Mouse (Mus musculus): Measurements from ENCODE around the gene Myl9.

Gene Myl9

DNA sequence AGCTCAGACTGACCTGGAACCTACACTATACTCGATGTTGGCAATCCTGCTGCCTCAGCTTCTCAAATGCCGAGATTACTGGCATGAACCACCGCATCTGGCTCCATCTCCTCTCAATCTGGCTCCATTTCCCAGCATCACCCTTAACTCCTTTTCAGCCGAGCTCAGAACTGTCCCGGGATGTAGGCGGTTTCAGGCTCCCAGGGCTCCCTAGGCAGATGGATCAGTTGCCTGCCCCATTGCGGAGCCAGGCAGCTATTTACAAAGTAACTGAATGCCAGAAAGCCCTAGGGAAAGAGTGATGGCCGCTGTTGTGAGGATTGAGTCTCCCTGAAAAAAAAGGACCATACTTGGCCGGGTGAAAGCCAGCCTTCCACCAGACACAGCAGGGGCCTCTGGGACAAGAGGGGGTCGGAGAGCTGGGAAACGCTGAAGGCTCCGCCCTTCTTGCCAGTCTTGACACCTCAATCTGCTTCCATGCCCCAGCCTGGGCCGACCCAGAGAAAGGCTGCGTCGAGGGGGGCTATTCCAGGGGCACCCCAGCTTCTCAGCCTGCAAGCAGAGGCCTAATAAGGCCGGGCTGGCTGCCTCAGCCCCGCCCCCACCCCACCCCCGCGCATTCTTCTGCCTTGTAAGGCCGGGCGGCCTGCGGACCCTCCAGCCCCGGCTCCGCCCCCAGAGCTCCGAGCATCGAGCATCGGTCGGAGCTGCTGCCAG is at the start of gene Myl9:
TSS of gene Myl9 (plus strand) at position 683 of the 717 bp plus-strand sequence.
- DNase-seq: no peak

DNA sequence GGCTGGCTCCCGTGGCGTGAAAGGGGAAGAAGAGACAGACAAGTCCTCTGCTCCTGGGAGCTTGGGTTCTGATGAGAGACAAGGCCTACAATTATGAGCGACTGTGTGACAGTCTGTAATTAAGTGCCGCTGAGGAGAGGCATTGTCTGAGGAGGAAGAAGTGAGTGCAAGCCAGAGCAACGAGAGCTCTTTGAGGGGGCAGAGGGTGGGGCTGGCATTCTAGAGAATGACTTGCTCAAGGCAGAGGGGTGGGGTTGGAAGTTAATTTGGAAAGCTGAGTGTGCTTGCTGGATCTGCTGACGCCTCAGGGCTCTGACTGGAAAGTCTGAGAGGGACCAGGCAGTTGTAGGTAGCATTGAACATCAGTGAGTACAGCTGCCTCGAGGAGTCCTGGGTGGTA is 48.9 kb upstream of the Myl9 start:
- no peak for DNase-seq

DNA sequence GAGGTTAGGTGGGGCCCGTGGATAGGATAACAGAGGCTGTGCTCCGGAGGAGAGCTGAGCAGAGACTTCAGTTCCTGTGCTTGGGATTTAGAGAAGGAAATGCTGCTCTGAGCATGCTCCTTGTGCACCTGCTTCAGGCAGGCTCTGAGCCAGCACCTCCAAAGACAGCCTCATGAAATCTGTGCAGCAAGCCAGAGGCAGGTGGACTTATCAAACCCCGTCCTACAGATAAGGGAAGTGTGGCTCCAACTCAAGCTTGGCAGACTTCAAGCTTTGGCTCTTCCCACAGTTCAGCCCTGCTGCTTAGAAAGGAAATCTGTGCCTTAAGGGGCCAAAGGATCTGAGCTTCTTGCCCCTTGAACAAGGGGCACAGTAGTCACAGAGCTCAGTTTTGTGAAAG is 48.3 kb upstream of the Myl9 start:
- no peak for DNase-seq

DNA sequence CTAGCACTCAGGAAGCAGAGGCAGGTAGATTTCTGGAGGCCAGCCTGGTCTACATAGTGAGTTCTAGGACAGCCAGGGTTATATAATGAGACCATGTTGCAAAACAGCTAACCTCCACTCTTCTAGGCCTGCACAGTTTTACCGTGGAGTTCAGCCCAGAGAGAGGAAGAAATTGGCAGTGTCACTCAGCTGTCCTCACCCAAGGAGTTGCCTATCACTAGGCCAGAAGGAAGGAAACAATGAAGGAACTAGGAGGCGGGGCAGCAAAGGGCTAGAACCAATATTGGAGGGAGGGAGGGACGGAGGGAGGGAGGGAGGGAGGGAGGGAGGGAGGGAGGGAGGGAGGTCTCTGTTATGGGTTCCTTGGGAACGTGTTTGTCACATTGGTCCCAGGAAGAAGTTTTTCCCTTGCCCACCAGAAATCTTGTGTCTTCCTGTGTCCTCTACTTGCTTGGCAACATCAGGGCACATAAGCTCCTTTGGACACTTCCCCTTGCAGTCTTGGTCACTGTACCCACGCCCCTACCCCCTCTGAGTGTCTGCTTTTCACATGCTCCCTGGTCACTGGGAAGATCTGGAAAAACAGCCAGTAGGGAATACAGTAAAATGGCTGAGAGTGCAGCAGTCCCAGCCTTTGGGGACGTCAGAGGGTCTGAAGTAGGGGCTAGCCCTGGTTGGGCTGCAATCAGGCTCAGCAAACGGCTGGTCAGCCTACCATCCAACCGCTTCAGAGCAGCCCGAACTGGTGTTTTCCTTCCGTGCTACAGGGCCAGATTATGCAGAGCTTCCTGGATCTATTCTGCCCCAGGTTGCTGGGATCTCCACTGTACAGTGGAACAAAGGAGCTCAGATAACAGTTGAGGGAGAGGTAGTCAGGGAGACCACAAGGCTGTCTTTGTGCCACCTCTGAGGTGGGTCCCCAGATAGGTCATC is 45.4 kb upstream of the Myl9 start:
- peak in 1 of 2 experiments; percentile 15 for DNase-seq

DNA sequence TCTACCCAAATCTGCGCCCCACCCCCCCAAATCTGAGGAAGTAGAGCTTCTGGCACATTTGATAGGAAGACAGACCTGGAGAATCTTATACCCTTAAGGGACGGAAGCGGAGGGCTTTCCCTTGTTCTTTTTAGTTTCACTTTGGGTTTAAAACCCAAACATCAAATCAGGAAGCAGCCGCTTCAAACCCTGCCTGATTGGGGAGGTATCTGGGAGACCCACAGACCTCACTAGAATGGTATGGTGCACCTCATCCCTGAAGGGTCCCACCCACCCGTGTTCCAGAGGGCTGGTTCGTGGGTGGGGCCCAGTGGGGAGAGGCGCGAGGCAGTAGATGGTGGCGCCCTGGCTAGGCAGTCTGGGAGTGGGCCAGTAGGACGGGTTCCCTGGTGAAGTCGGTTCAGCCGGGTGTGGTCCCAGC is 44.7 kb upstream of the Myl9 start:
- DNase-seq: peak; percentile 63 to 65

DNA sequence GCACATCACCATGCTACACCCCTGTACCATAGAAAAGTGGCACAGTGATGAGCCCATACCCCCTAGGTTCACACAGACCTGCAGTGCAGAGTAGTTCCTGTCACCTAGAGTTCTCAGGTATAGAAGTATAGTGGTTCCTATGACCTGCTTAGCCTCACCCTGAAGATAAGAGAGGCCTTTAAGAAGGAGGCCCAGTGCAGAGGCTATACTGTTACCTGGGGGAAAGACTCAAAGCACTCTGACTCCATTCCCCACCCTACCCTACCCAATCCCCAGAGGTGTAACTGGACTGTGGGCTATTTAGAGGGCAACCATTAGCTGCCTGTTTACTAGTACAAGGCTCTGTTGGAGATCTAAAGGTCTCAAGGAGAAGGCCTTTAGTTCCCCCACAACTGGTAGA is 43.6 kb upstream of the Myl9 start:
- no peak for DNase-seq

DNA sequence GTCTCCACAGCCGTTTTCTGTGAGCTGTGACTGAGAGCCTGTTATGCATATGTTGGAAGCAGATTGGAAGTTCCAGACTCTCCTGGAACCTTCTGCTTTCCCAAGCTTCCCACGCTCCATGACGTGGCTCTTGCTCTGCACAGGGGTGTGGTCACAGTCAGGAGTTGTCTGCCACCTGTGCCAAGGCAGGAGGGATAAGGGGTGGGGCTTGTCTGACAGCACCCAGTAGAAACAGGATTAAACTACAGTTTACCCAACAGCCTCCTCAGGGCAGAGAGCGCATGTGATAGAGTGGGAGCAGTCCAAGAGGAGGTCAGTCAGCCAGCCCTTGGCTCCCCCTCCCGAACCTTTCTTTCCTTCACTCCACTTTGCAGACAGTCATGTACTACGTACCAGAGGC is 43.1 kb upstream of the Myl9 start:
- DNase-seq: no peak

DNA sequence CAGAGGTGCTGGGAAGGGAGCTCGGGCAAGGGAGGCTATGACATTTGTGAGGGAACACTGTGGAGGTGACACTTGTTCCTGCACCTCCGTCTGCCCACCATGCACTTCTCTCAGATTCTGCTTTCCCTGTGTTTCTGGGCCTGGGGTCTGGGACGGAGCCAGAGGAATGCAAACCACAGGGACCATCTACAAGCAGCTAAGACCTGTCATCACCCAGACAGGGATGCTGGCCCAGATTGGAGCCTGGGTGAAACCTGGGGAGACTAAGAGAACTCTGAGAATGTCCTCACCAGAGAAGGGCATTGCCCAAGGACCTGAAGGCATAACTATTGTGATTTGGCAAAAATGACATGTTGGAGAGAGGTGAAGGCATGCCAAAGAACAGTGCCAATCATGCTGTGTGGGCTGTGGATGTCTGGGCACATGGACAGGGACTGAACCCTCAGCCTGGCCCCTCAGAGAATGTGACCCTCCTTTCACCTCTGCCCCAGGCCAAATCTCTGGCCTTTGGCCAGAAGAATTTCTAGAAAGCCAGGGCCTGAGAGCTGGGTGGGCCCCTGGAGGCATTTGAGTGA is 39.4 kb upstream of the Myl9 start:
- DNase-seq: no peak

DNA sequence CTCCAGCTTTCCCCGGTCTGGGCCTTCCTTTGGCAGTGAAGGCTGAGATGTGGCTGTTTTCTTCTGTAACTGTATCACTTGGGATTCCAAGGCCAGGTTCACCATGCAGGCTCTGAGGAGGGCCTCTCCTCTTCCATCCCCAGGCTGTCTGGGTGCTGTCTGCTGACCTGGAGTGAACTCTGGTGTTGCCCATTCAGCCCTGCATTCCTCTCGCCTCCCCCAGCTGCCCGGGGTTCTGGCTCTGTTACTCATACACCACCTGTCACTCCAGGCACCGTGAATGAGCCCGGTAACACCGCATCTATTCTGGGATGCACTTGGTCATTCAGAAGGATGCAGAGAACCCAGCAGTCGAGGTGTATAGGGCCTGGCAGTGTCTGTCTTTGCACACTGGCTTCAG is 38.4 kb upstream of the Myl9 start:
- no peak for DNase-seq

DNA sequence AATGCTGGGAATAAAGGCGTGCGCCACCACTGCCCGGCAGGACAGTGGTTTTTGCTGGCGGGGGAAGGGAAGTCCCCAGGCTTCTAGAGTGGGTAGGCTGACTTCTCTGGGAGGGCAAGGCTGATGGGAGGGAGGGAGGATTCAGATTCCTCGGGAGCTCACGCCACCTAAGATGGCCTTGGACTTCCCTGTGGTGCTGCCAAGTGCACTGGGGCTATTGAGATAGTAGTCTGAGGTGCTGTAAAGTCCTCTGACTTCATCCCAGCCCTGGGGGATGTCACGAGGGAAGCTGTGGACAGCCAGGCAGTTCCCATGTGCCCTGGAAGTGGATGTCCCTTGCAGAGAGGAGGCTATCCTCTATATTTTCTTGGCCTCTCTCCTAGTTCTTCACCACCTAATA is 37.2 kb upstream of the Myl9 start:
- no peak for DNase-seq

DNA sequence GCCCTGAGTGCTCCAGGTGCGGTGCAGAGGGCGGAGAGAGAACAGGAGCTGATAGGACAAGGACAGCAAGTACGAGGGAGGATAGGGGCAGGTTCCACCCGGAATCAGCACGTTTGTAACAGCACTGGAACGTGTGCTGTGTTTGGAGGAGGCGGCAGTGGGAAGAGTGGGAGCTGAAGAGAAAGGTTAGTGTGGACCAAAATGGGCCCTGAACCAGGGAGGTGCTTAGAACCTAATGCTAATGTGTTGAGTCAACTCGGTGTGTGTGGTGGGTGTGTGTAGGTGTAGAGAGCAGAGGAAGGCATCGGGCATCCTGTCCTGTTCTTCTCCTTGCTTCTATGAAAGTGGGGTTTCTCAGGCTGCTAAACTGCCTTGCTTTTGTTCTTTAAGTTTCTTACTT is 34.0 kb upstream of the Myl9 start:
- DNase-seq: no peak

DNA sequence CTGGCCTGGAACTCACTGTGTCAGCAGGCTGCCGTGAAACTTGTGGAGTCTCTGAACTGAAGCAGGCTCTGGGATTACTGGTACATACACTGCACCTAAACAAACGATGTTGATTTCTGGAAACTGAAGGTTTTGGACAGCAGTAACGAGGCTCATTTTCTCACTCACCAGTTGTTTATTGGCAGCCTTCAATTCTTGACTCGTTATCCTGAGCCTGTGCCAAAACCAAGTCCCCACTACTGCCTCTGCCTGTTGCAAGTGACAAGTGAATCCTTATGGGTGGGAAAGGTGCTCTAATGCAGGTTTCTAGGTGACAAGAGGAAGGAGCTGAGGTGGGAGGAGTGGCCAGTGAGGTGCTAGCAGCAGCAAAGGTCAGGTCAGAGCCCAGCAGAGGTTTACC is 33.2 kb upstream of the Myl9 start:
- no peak for DNase-seq

DNA sequence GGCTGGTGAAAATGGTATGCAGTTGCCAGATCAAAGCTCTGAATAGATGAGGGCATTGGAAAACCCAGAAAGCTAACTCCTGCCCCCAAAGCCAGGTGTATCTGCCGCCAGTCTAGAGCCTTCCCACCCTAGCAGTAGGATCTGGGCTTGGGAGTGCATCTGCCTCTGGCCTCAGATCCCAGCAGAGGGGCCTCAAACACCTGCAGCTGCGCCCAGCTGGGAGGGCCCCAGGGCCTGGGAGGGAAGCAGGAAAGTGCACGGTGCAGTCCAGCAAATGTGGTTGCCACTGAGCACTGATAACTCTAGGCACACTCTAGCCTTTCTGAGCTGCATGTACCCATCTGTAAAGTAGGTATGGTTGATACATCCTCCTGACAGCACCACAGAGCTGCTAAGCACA is 32.0 kb upstream of the Myl9 start:
- no peak for DNase-seq

DNA sequence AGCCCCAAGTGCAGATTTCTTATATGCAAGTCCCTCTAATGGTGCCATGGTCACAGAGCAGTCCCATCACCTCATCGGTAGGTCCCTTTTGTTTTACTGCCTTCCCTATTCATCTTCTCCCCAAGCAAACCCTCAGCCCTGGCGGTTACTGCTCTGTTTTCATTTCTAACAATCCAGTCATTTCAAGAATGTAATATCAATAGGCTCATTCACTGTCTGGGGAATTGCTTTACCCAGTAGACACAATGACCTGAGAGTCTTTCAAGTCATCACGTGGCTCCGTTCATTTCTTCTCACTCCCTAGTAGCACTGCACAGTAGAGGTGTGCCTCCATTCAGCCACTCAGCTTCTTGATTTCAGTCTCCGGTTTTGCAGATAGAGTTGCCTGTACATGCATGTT is 30.8 kb upstream of the Myl9 start:
- DNase-seq: no peak

DNA sequence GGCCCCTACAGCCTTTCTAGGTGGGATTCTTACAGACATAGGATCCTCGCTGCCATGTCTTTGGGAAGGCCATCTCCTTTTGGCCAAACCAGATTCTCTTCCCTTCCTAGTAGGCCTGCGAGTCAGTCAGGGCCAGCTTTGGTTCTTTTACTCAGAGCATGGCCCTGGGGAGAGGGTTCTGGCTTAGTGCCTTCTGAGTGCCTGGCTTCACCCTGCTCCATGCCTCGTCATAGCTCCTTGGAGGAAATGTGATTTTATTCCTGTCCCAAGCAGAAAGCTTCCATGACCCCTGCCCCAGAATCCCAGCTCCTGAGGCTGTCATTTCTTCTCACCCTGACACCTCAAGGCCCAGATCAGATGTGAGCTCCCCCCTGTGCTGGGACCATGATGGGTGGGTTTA is 27.9 kb upstream of the Myl9 start:
- DNase-seq: no peak

DNA sequence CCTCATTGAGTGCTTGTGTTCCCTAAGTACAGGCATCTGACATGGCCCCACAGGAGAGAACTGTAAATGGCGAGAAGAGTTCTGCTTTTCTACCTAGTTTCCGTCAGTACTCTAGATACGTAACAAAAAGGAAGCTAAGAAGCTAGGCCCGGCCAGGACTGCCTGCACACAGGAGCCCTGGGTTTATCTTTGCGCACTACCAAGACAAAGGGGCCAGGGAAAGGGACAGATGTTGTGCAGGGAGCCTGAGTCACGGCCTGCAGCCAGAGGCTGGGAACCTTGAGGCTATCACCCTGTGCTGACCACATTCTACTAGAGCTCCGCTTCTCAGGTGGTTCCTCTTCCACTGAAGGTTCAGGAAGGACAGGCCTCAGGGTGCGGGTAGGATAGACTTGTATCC is 25.5 kb upstream of the Myl9 start:
- DNase-seq: no peak

DNA sequence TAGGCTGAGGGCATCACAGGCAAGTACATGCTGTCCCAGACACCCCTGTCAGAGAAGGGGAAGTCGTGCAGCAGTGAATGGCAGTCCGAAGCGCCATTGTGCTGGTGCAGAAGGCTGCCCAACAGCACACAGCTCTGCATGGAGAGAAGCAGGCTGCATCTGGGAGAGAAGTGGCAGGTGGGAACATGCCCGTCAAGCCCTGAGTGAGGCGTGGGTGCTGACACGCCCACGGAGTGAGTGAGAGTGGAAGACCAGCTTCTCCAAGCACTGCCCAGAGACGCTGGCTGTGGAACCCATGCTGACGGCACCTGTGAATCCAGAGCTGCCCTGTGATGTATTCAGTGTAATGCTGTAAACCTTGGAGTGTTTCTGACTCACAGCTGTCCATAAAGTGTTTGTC is 18.3 kb upstream of the Myl9 start:
- no peak for DNase-seq

DNA sequence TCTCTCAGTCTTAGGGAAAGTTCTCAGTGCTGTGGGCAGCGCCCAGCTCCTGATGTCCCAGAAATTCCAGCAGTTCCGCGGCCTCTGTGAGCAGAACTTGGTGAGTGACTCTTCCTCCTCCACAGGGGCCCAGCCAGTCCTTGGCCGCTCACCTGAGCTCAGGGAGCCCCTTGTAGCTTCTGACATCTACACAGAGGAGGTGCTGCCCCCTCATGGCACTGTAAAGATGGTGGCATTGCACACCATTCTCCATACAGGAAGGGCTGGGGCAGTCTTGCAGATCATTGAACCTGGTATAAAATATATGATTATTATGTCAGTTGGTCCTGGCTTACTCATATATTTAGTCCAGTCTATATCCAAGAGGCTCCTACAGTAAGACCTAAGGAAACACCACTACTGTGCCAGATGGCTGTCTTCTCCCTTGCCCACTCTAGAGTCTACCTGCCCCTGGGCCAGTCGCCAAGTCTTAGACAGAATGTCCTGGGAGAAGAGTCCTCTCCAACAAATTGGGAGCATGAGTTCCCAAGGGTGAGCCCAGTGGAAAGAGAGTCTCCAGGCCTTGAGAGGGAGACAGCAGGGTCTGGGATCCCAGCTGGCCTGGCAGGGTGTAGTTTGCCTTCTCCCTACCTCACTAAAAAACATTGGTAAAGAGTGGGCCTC is 14.2 kb upstream of the Myl9 start:
- DNase-seq: peak in 1 of 2 experiments; percentile 32

DNA sequence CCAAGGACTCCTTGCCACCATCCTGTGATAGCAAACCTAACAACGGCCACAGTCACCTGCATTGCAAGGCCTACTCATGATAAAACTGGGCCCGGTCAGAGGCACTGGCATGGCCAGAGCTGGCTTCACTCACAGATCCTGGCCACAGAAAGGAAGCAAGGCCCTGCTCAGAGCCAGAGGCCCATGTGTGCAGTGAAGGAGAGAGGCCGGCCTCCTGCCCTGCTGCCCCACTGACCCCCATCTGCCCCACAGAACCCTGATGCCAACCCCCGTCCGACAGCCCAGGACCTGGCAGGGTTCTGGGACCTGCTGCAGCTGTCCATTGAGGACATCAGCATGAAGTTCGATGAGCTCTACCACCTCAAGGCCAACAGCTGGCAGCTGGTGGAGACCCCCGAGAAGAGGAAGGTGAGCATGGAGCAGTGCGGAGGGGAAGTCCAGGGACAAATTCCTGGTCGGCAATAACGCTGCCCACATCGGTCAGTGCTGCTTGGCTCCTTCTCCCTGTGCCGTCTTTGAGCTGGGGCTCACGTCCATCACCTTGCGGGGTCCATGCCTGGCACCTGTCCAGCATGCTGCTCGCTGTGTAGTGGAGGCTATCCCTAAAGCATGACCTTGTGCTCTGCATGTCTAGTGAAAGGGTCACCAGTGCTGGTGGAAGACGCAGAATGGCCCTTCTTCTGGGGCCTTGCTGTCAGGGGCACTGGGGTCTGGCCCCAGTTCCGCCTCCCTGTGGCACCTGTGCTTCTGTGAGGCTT is 13.5 kb upstream of the Myl9 start:
- no peak for DNase-seq

DNA sequence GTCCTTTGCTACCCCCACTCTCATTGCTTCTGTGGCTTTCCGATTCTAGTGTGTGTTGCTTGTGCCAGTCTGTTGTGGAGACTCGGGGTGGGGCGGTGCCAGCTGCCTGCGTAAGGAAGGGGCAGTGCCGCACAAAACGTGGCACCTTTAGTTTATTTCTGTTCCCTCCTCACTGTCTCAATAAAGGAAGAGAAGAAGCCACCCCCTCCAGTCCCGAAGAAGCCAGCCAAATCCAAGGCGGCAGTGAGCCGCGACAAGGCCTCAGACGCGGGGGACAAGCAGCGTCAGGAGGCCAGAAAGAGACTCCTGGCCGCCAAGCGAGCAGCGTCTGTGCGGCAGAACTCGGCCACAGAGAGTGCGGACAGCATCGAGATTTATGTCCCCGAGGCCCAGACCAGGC is 12.7 kb upstream of the Myl9 start:
- no peak for DNase-seq

DNA sequence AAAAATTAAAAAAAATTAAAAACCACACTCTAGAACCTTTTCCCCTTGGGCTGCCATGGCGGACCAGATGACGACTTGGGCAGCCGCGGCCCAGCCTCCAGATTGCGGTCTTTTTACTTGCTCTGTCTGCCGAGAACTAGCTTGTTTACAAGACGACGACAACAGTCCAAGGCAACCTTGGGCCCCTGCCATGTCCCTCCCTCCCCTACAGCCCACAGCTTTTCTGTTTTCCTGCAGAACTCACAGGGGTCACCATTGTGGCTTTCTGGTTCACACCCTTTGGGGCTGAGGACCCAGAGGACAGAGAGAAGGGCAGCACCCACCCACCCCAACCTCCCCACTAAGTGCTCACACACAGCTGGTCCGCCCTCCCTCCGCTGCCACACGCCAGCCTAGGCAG is 12.1 kb upstream of the Myl9 start:
- no peak for DNase-seq

DNA sequence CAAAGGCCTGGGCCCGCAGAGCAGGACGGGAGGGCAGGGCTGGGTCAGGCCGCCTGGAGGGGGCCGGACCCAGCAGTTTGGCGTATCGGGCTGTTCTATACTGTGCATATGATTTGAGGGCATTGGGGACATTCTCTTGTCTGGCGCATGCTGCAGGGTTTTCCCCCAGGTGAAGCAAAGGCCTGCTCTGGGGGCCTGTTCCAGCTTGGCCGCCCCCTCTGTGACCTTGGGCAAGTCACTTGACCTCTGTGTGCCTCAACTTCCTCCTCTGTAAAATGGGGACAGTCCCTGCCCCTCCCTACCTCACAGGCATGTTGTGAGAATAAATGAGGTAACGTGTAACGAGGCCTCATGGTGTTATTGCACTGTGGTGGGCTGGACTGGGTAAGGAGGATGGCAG is 11.2 kb upstream of the Myl9 start:
- DNase-seq: no peak

DNA sequence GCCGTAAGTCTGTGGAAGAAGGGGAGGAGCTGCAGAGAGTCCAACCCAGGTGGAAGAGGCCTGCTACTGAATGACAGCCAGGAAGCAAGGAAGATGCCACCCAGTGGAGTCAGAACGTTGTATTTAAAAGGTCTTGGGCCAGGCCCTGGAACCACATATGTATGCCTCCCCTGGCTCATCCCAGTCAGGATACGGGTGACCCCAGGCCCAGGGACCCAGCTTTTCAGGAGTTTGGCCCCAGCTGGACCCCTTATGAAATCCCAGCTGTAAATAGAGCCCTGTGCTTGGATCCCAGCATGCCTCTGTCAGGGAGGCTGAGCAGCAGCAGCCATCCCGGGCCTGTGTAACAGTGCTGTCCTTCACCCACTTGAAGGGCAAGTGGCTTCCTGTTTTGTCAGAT is 10.5 kb upstream of the Myl9 start:
- DNase-seq: no peak

All from thymus, postnatal 36 days (tissue).